Mouse (Mus musculus) heart, embryonic 15.5 days (tissue): ENCODE results near the gene Gpr4. TPM values are rescaled to one million over a fixed set of nuclear protein-coding genes. Genes with fewer than 3 reads are reported as not detected.

ENCODE experiments used
- microRNA counts: library from miRNA; unstranded; fragments of <30 nt; microRNA quantifications from one replicate; lab custom pipeline; 2016
- microRNA-seq: library from miRNA; unstranded; fragments of <30 nt; microRNA quantifications from one replicate; pipeline ENCODE4, GENCODE M21; 2016
- polyA plus RNA-seq: library from polyadenylated mRNA; unstranded; fragments of >200 nt; fragmentation: Nextera tagmentation; extraction: Ambion mirVana; gene quantifications from 2 replicates; pipeline ENCODE4 v1.2.1, GENCODE M21; 2015

The Gpr4 gene
- polyA plus RNA-seq, 1 experiment from 2014 or later, result 2.1 TPM

MicroRNAs within 50 kb of the gene (microRNA counts, 519-probe panel; counts per million panel counts)
- microRNA mmu-miR-330 (lab: Ali Mortazavi, UCI), result 1,645 counts per million, percentile 10 among the panel's probes with 10 or more counts

Small RNA genes lying within 50 kb of the gene (microRNA-seq; reads per million reads assigned to microRNA genes)
- gene Mir330, result 342 reads per million, percentile 68 among the genes with 10 or more reads in this experiment

Other genes with a start within 250 kb of the Gpr4 start
- not detected in 2 replicates for gene Nanos2, start 225.1 kb upstream of the Gpr4 start, polyA plus RNA-seq
- gene Mypop, start 221.3 kb upstream of the Gpr4 start, polyA plus RNA-seq, result 2.2 and 2.3 TPM in 2 replicates
- gene Irf2bp1, start 208.5 kb upstream of the Gpr4 start, polyA plus RNA-seq, result 11.5 and 17.6 TPM in 2 replicates
- 0.14 and 0.61 TPM in 2 replicates for gene Foxa3, start 189.0 kb upstream of the Gpr4 start, polyA plus RNA-seq
- gene Sympk, start 188.2 kb upstream of the Gpr4 start, polyA plus RNA-seq, result 19.6 and 27.3 TPM in 2 replicates
- gene Rsph6a, start 157.8 kb upstream of the Gpr4 start, polyA plus RNA-seq, result not detected in 2 replicates
- gene Dmwd, start 136.3 kb upstream of the Gpr4 start, polyA plus RNA-seq, result 14.2 and 20.0 TPM in 2 replicates
- gene Dmpk, start 128.7 kb upstream of the Gpr4 start, polyA plus RNA-seq, result 51.9 and 57.3 TPM in 2 replicates
- gene Six5, start 117.9 kb upstream of the Gpr4 start, polyA plus RNA-seq, result 4.9 and 6.7 TPM in 2 replicates
- gene Gm4969, start 94.2 kb upstream of the Gpr4 start, polyA plus RNA-seq, result 0.73 and 1.0 TPM in 2 replicates
- gene Fbxo46, start 92.7 kb upstream of the Gpr4 start, polyA plus RNA-seq, result 7.3 and 9.6 TPM in 2 replicates
- 8.8 and 10.0 TPM in 2 replicates for gene Qpctl, start 63.2 kb upstream of the Gpr4 start, polyA plus RNA-seq
- gene Snrpd2, start 62.8 kb upstream of the Gpr4 start, polyA plus RNA-seq, result 93.2 and 96.6 TPM in 2 replicates
- 73.8 and 73.9 TPM in 2 replicates for gene Gipr, start 46.4 kb upstream of the Gpr4 start, polyA plus RNA-seq
- 18.9 and 21.0 TPM in 2 replicates for gene Eml2, start 36.1 kb upstream of the Gpr4 start, polyA plus RNA-seq
- 33.8 and 37.9 TPM in 2 replicates for gene Opa3, start 15.8 kb downstream of the Gpr4 start, polyA plus RNA-seq
- gene Vasp, start 59.3 kb downstream of the Gpr4 start, polyA plus RNA-seq, result 81.2 and 81.6 TPM in 2 replicates
- 0.11 and 0.16 TPM in 2 replicates for gene Ppm1n, start 67.5 kb downstream of the Gpr4 start, polyA plus RNA-seq
- 27.2 TPM in 2 replicates for gene Rtn2, start 70.1 kb downstream of the Gpr4 start, polyA plus RNA-seq
- gene Fosb, start 97.5 kb downstream of the Gpr4 start, polyA plus RNA-seq, result 0.20 and 0.47 TPM in 2 replicates
- 59.8 and 60.3 TPM in 2 replicates for gene Ercc1, start 132.2 kb downstream of the Gpr4 start, polyA plus RNA-seq
- gene Cd3eap, start 146.9 kb downstream of the Gpr4 start, polyA plus RNA-seq, result 13.6 and 15.5 TPM in 2 replicates
- 13.5 and 14.4 TPM in 2 replicates for gene Ppp1r13l, start 147.2 kb downstream of the Gpr4 start, polyA plus RNA-seq
- 8.9 and 11.3 TPM in 2 replicates for gene Ercc2, start 169.5 kb downstream of the Gpr4 start, polyA plus RNA-seq
- 3.0 and 4.3 TPM in 2 replicates for gene Klc3, start 191.6 kb downstream of the Gpr4 start, polyA plus RNA-seq
- 1,612 and 2,052 TPM in 2 replicates for gene Ckm, start 192.2 kb downstream of the Gpr4 start, polyA plus RNA-seq
- gene Mark4, start 246.3 kb downstream of the Gpr4 start, polyA plus RNA-seq, result 7.6 and 8.5 TPM in 2 replicates